Mouse (Mus musculus) midbrain, embryonic 16.5 days (tissue): ENCODE measurements at regions not wholly inside any gene's neighbourhood (a gene's known extent, or its start where the extent isn't known, plus 50 kb on each side); places are given as distances from the start of the nearest gene placed in this dataset.

Experiments used
- ATAC-seq: fragments of 200-750 bp; cut with Nextera tagmentation; 2 replicates; pipeline ENCODE4 v1.8.0; 2017; ENCODE audit warnings: moderate TSS enrichment
- H3K27ac ChIP-seq: fragments of 300-500 bp; sonication (generic); 2 replicates; pipeline ENCODE4 v1.5.1; 2014; ENCODE audit warnings: mild to moderate bottlenecking, low read length, mixed read lengths
- H3K27me3 ChIP-seq: fragments of 300-500 bp; sonication (generic); 2 replicates; pipeline ENCODE4 v1.6.1; 2014; ENCODE audit warnings: low read depth, low read length, mixed read lengths; ENCODE audit not compliant: control insufficient read depth, insufficient read depth
- H3K36me3 ChIP-seq: fragments of 300-500 bp; sonication (generic); 2 replicates; pipeline ENCODE4 v1.6.1; 2014; ENCODE audit warnings: mild to moderate bottlenecking, low read length, moderate library complexity, mixed read lengths; ENCODE audit not compliant: control insufficient read depth, insufficient read depth
- H3K4me1 ChIP-seq: fragments of 300-500 bp; sonication (generic); 2 replicates; pipeline ENCODE4 v1.6.1; 2014; ENCODE audit warnings: mild to moderate bottlenecking, low read length, mixed read lengths; ENCODE audit not compliant: control insufficient read depth, insufficient read depth
- H3K4me2 ChIP-seq: fragments of 300-500 bp; sonication (generic); 2 replicates; pipeline ENCODE4 v1.6.1; 2014; ENCODE audit warnings: mild to moderate bottlenecking, low read length, mixed read lengths
- H3K4me3 ChIP-seq: fragments of 300-500 bp; sonication (generic); 2 replicates; pipeline ENCODE4 v1.5.1; 2014; ENCODE audit warnings: low read depth, mild to moderate bottlenecking, low read length, moderate library complexity, mixed read lengths
- H3K9ac ChIP-seq: fragments of 300-500 bp; sonication (generic); 2 replicates; pipeline ENCODE4 v1.6.1; 2014; ENCODE audit warnings: low read depth, low read length, mixed read lengths
- H3K9me3 ChIP-seq: fragments of 300-500 bp; sonication (generic); replicated peaks from 2 replicates; pipeline ENCODE4 v1.6.1; 2014; ENCODE audit warnings: mild to moderate bottlenecking, low read length, mixed read lengths; ENCODE audit not compliant: control insufficient read depth, poor library complexity, severe bottlenecking
- WGBS: fragments of 180-500 bp; shearing (Covaris S2); extraction: QIAGEN DNeasy Blood & Tissue Kit; methylation state at CpG from one replicate; pipeline ENCODE4 v1.1.7; 2014; 5-methylcytosine and 5-hydroxymethylcytosine counted together

DNA sequence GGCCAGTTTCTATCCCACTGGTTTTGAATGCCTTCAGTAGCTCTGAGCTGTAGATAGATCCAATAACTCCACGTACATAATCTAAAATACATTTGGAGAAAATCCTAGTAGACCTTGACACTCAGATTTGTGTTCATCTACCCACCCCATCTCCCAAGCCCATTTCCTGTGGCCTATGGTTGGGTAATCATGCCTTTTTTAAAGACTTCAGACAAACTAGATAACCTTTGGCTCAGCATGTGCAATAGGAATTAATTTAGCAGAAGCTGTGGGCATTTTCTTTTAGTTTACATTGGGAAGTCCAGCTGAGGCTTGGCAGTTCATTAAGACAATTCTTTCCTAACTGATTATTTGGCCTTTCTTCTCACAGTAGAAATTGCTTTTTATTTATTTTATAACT, 203.3 kb upstream of the Gypa start:
- no peaks in the 10 kb centered on the region for H3K36me3 ChIP-seq
- no peak overlapping the region for H3K27ac ChIP-seq
- no peaks in the 10 kb centered on the region for H3K27me3 ChIP-seq
- ATAC-seq = no peak
- H3K4me1 ChIP-seq = no peaks in the 10 kb centered on the region
- H3K9ac ChIP-seq = no peak overlapping the region
- WGBS = 46% methylated on average over 1 of the region's 1 CpGs
- H3K4me3 ChIP-seq = no peak overlapping the region
- no peaks in the 10 kb centered on the region for H3K9me3 ChIP-seq
- H3K4me2 ChIP-seq = no peak overlapping the region

- no peaks in the 10 kb centered on the region for H3K9me3 ChIP-seq
- no peak overlapping the region for H3K27ac ChIP-seq
- H3K4me2 ChIP-seq = no peak overlapping the region
- no peak for ATAC-seq
- WGBS = 85% methylated on average over 6 of the region's 6 CpGs
- no peak overlapping the region for H3K9ac ChIP-seq
- no peak overlapping the region for H3K4me3 ChIP-seq
- H3K27me3 ChIP-seq = no peaks in the 10 kb centered on the region
- no peaks in the 10 kb centered on the region for H3K36me3 ChIP-seq
- H3K4me1 ChIP-seq = no peaks in the 10 kb centered on the region
Observed at GRCm38 (mm10) chr8:80289282-80289681, 204.3 kb upstream of the Gypa start.

DNA sequence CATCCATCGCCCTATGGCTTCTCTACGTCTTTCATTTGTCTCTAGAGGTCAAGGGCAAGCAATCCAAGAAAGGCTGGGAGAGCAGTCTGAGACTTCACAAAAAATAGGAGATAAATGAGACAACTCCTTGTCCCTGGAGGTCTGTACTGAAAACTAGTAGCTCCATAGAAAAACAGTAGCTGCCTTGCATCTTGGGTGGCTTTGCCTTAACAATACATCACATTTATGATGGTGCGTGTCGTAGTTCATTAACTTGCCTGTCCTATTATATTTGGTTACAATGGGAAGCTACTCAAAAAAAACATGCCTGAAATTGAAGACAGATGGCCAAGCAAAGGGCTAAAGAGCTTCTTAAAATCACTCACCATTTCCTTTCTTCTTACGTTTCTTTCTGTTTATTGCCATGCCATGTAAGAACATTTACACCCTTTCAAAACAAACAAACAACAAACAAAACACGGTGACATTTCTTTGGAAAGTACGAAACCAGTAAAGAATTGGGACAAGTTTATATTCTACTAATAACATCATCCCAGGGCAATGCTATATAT, 211.2 kb upstream of the Hhip start:
- Histone ChIP-seq H3K27me3 (no peaks in the 10 kb centered on the region), H3K9ac (no peak overlapping the region), H3K9me3 (no peaks in the 10 kb centered on the region), H3K4me3 (no peak overlapping the region), H3K4me2 (no peak overlapping the region), H3K27ac (no peak overlapping the region), H3K4me1 (no peaks in the 10 kb centered on the region), H3K36me3 (no peaks in the 10 kb centered on the region)
- WGBS = 63% methylated on average over 7 of the region's 7 CpGs
- ATAC-seq = no peak

DNA sequence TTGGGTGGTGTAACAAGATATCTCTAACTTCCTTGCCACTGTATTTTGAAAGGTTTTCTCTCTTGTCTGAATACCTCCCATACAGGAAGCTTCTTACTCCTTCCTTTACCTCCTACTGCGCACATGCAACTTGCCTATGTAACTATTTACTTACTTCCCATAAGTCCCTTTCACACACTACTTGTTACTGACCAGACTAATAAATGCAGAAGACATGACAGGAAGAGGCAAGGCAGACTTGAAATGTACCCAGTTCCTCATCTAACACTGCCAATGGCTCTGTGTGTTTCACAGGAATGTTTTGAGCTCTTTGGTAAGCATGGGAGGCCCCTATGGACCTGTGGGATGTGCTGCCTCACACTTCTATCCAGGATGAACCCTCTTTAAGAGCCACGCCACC, 207.1 kb upstream of the Hhip start:
- H3K4me2 ChIP-seq = no peak overlapping the region
- H3K36me3 ChIP-seq = no peaks in the 10 kb centered on the region
- H3K9me3 ChIP-seq = no peaks in the 10 kb centered on the region
- H3K27me3 ChIP-seq = no peaks in the 10 kb centered on the region
- 94% methylated on average over 2 of the region's 2 CpGs for WGBS
- no peak overlapping the region for H3K27ac ChIP-seq
- no peaks in the 10 kb centered on the region for H3K4me1 ChIP-seq
- H3K4me3 ChIP-seq = no peak overlapping the region
- H3K9ac ChIP-seq = no peak overlapping the region
- ATAC-seq = no peak

DNA sequence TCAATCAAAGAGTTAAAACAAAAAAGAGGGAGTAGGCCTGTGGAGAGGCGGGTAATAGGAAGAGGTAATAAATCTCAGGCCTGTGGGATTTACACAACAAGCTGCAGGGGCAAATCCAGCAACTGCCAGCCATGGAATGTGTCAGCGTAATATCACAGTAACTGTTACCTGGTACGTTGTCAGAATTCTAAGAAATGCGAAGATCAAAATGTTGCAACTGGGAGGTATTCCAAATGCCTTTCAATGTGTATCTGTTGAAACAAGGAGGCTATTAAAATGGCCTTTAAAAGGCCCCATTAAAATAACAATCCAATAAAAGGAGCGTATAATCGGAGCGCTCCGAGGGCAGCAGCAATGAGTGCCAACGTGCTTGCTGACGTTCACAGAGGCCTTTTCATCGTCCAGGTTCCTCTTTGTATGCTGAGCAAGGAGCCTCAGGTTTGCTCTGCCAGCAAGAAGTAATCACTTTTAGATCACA, 205.7 kb upstream of the Hhip start:
- WGBS = 37% methylated on average over 11 of the region's 11 CpGs
- Histone ChIP-seq H3K9ac (no peak overlapping the region), H3K27me3 (no peaks in the 10 kb centered on the region), H3K36me3 (no peaks in the 10 kb centered on the region), H3K4me1 (no peaks in the 10 kb centered on the region), H3K4me3 (no peak overlapping the region), H3K27ac (no peak overlapping the region), H3K9me3 (no peaks in the 10 kb centered on the region), H3K4me2 (peak overlapping the region; percentile 27; the same call in 1 of the 2 replicates)
- peak; percentile 60 for ATAC-seq

GRCm38 (mm10) chr8:80262911-80263310, 205.1 kb upstream of the Hhip start:
- no peaks in the 10 kb centered on the region for H3K27me3 ChIP-seq
- WGBS = 73% methylated on average over 3 of the region's 3 CpGs
- no peaks in the 10 kb centered on the region for H3K9me3 ChIP-seq
- H3K36me3 ChIP-seq = no peaks in the 10 kb centered on the region
- H3K9ac ChIP-seq = no peak overlapping the region
- peak; percentile 8; the same call in 1 of the 2 replicates for ATAC-seq
- no peak overlapping the region for H3K4me2 ChIP-seq
- H3K4me1 ChIP-seq = no peaks in the 10 kb centered on the region
- H3K27ac ChIP-seq = no peak overlapping the region
- no peak overlapping the region for H3K4me3 ChIP-seq

DNA sequence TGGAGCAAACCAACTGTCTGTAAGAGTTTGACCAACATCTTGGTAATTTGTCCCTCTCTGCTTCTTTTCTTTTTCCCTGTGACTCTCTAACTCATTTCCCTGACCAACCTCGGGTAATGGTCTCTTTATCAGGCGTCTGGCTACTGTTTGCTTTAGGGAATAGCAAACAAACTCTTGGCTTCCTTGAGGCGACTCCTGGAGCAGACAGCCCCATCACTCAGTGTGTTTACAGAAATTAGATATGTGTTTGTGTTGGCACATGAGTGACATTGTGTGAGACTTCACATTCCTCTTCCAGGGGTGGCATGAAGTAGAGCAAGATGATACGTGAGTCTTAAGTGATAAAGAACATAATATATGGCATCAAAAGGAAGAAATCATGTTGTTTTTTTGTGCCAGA, 195.7 kb upstream of the Hhip start:
- Histone ChIP-seq H3K4me2 (no peak overlapping the region), H3K27ac (no peak overlapping the region), H3K36me3 (no peaks in the 10 kb centered on the region), H3K4me3 (no peak overlapping the region), H3K27me3 (no peaks in the 10 kb centered on the region), H3K4me1 (no peaks in the 10 kb centered on the region), H3K9ac (no peak overlapping the region), H3K9me3 (no peaks in the 10 kb centered on the region)
- 75% methylated on average over 4 of the region's 4 CpGs for WGBS
- ATAC-seq = no peak

DNA sequence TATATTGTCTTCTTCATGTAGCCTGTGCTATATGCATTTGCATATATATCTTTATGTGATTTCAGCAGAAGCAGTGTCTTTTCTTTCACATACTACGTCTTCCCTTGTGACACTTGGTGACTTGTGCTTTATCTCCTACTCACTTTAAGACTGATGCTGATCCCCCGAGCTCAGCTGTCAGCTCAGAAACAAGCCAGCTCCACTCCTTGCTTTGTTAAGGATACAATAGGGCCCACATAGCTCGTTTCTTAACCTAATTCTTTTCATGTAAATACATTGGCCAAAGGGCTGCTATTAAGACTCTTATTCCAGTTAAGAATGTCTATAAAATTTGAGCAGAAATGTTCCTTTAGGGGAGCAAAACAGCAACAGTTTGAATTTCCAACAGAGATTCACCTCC, 193.8 kb upstream of the Hhip start:
- 3% methylated on average over 3 of the region's 3 CpGs for WGBS
- Histone ChIP-seq H3K9me3 (no peaks in the 10 kb centered on the region), H3K4me1 (no peaks in the 10 kb centered on the region), H3K27me3 (no peaks in the 10 kb centered on the region), H3K27ac (no peak overlapping the region), H3K9ac (no peak overlapping the region), H3K4me3 (no peak overlapping the region), H3K4me2 (no peak overlapping the region), H3K36me3 (no peaks in the 10 kb centered on the region)
- ATAC-seq = no peak

DNA sequence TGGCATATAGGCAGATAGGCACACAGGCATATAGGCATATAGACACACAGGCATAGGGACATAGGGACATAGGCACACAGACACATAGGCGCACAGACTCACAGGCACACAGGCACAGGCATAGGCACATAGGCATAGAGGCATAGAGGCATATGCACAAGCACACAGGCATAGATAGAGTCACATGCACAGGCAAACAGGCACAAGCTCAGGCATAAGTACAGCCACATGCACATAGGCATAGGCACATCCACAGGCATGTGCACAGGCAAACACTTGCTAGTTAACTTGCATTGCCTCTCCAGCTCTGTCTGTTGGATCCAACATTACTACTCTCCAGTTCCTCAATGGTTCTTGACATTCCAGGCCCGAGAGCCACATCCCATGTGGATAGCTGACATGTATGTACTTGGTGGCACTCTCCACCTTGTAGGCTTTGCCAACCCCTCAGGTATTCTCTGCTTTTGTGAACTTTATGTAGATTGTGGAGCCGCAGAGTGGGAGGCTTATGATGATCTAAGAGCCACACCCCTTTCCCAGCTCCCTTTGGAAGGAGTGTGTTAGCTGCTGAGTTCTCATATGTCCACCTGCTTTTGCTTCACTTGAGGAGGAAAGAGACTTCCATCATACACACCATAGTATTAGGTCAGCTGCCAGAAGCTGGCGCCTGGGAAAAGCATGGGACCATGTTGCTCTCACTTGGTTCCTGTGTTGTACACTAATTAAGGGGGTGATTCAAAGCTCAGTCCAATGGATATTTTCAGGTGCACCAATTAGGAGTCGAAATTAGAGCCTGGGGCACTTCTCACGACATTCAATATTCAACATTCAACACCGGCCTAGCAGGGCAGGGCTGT, 192.7 kb upstream of the Hhip start:
- ATAC-seq = no peak
- WGBS = 80% methylated on average over 7 of the region's 7 CpGs

More for the DNA sequence above, 192.7 kb upstream of the Hhip start:
- Histone ChIP-seq H3K4me2 (no peak overlapping the region), H3K27me3 (no peaks in the 10 kb centered on the region), H3K4me3 (no peak overlapping the region), H3K36me3 (no peaks in the 10 kb centered on the region), H3K4me1 (no peaks in the 10 kb centered on the region), H3K9me3 (no peaks in the 10 kb centered on the region), H3K27ac (no peak overlapping the region), H3K9ac (no peak overlapping the region)
